Mouse (Mus musculus): ENCODE measurements around the gene Tmem121b. TPM values are rescaled to one million over a fixed set of nuclear protein-coding genes. Genes with fewer than 3 reads are reported as not detected.

The Tmem121b gene
- 0.15 and 0.23 TPM in 2 replicates for total RNA-seq (2021)
- long read RNA-seq, experiment 1 = 0 reads
- long read RNA-seq, experiment 2 = 0 reads

DNA sequence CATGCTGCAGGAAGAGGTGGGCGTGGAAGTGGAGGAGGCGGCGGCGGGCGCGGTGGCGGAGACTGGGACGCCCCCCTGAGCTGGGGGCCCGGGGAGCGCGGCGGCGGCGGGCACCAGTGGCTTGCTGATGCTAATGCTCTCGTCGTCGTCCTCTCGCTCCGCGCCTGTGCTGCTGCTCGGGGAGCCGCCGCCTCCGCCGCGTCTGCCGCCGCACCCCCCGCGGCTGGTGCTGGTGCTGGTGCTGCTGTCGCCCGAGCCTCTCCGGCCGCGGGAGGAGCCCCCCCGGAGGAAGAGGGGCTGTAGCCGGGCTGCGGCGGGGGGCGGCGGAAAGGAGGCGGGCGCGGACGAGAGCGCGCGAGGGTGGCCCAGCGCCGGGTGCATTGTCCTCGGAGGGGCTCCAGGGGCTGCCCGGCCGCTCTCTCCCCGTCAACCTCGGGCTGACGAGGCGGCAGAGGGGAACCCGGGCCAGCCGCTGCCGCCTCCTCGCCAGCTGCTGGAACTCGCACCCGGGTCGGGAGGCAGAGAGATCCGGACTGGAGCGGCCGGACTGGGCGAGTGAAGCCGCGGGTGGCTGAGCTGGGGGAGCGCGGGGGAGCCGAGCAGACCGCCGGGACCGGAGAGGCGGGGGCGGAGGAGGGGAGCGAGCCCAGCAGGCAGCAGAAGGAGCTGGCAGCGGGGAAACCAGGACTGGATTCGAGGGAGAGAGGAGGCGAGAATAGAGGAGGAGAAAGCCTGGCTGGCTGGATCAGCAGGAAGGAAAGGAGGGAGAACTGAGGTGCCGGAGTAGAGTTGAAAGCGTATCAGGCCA, at the start of gene Tmem121b:
Gene Tmem121b (minus strand): TSS at position 434 of the 808 bp plus-strand sequence.
- peak; percentile 83 for DNase-seq

DNA sequence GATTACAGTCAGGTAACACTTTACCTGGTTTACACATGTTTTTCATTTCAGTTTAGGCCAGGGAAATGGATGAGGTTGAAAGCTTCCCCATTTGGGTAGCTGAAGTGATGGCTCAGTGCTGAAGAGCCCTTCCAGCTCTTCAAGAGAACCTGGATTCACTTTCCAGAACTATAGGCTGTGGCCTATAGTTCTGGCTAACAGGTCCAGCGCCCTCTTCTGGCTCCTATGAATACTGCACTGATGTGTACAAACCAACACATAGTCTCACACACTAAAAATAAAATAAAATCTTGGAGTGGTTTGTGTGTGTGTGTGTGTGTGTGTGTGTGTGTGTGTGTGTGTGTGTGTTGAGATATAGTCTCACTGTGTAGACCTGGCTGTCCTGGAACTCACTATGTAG, 48.5 kb upstream of the Tmem121b start:
- no peak for DNase-seq

DNA sequence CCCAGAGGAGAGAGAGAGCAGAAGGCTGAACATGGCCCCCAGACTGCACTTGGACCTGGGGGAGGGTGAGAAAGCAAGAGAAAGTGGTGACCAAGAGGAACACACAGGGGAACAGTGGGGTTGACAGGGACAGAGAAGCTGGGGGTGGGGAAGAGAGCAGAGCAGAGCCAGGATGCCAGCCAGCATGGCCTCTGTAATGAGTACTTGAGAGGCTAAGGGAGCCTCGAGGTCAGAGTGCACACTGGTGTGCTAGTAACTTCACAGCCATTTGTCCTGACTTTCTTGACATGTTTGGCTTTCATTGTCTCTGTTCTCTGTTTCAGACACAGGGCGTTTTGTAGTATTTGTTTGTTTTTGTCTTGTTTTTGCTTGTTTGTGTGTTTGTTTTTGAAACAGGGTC, 47.8 kb upstream of the Tmem121b start:
- DNase-seq = peak; percentile 38

DNA sequence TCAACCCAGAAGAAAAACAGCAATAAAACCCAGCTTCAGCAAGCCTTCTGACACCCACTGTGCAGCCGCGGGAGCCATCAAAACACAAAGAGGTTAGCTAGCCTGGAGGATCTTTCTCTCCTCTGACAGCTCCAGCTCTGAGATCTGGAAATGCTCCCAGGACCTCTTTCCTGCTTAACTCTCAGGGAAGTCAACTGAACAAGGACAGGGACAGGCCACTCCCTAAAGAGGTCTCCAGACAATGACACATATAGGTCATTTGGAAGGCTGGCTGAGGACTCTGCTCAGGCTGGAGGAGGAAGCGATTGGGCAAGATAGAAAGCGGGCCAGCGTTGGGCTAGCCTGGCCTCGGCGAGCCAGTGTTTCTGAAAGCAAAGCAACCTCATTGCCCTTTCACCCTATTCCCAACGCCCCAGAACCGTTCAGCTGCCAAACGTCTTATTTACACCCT, 46.2 kb upstream of the Tmem121b start:
- peak; percentile 81 for DNase-seq

DNA sequence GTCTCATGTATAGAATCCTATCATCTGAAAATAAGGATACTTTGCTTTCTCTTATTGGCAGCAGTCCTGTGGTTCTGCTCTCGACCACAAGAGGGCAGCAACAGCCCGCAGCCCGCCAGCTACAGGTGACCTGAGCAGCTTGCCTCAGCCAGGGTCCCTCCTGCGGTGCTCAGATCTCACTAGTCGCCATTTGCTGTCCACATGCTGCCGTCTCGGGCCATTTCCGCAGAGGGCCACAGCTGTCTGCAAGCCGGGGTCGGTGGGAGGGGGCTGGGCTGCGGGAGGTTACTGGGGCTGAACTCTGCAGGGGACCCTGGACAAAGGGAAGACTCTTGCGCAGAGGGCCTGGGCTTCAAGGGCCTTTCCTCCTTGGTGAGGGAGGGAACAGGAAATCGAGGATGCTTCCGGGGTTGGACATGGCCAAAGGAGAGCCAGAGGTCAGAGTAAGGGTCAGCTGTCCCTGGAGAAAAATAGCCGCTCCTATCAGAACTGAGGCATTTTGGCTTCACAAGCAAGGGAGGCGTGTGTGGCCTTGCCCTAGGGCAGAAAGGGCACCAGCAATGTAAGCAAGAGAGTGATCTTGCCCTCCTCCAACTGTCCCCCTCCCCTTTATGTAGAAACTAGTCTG, 45.6 kb upstream of the Tmem121b start:
- peak; percentile 84 for DNase-seq

DNA sequence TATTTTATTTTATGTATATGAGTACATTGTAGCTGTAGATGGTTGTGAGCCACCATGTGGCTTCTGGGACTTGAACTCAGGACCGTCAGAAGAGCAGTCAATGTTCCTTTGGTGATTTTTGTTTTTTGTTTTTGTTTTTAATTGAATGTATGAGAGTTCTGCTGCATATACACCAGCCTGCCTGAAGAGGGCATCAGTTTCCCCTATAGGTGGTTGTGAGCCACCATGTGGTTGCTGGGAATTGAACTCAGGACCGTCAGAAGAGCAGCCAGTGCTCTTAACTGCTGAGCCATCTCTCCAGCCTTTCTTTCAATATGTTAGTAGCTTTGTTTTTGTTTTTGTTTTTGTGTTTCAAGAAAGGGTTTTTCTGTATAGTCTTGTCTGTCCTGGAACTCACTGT, 42.7 kb upstream of the Tmem121b start:
- DNase-seq = no peak

DNA sequence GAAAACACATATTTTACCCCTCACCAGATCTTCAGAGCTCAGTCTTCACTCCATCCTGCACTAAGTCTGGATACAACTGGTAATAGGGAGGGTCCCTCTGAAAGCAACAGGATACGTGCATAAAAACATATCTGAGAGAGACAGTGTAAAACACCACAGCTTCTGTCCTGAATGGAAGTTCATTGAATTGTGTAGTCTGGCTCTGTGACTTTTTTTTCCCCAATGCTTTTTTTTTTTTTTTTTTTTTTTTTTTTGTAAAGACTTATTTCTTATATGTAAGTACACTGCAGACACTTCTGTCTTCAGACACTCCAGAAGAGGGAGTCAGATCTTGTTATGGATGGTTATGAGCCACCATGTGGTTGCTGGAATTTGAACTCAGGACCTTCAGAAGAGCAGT, 39.0 kb upstream of the Tmem121b start:
- DNase-seq = no peak

DNA sequence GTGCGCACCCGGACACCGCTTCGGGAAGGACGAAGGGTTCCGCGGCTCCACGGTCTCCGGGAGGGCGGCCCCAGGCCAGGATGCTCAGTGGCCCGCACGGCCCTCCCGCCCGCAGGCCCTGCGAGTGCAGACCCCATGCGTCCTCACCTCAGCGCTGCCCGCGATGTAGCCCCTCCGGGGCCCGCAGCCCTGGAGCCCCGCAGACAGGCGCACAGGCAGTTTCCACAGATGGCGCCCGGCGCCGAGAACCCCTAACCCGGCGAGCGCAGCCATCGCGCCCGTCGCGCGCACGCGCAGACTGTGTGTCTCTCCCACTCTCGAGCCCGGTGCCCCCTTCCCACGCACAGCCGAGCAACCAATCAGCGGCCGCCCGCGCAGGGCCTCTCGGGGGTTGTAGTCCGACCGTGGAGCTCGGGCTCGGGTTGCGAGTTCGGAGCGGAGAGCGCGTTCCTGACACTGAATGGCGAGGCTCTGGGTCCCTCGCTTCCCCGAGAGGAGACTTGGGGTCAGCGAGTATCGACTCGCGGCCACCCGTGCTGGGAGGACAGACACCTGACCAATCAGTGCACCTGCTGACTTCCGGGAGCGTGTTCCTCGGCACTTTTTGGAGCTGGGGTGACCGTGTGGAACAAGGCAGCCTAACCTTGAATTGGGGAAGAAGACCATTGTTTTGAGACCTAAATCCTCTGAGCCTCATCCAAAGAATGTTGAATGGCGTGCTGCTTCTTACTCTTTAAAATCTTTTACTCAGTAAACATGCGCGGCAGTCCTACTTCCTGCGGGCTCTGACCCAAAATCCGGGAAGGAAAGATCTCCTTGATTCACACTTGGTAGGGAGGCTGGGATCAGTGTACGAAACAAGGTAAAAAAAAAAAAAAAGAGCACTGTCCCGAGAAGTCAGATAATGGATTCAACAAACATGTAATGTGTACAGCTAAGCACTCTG, 37.7 kb upstream of the Tmem121b start, which contains the start of gene Hdhd5:
Gene Hdhd5 (minus strand): TSS at position 300 of the 946 bp plus-strand sequence.
- peak; percentile 98 for DNase-seq

DNA sequence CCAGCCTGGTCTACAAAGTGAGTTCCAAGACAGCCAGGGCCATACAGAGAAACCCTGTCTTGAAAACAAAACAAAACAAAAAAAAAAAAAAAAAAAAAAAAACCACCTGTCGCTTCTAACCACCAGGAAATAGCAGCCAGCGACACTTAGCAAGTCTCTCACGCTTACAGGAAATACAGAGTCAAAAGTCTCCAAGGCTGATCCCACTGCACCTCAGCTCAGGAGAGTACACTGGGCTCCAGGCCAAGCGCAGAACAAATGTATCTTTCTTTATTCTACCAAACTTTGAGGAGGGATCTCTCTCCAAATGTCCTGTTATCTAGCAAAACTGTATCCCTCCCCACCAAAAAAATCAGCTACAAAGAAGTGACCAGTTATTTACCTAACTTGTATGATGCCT, 35.5 kb upstream of the Tmem121b start:
- DNase-seq = no peak

DNA sequence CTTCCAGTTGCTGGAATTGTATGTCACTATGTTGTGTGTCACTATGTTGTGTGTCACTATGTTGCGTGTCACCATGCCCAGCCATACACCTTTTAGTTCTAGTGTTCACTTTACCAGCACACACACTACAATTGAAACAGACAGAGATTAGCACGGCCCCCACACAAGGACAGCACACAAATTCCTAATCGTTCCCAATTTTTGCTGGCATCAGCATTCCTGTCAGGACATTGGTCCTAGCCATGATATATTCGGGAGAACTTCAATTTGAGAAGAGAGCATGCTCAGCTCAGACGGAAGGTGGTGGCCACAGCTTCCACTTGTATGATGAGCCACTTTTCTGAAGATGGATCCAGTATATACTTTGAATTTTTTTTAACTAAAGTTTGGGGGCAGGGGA, 31.2 kb upstream of the Tmem121b start:
- DNase-seq = no peak

DNA sequence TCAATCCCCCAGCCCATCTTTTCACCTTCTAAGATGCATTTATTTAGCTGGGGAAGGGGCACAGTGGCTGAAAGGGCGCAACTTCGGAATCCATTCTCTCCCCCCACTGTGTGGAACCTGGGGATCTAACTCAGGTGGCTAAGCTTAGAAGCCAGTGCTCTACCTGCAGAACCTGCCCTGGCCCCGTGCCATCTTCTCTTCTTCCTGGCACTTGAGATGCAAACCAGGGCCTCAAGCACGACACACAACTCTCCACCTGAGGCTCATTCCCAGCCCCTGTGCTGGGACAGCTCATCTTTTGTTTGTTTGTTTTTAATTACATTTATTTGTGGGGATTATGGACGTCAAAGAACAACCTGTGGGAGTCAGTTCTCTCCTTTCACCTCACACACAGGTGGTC, 26.0 kb upstream of the Tmem121b start:
- DNase-seq = no peak

DNA sequence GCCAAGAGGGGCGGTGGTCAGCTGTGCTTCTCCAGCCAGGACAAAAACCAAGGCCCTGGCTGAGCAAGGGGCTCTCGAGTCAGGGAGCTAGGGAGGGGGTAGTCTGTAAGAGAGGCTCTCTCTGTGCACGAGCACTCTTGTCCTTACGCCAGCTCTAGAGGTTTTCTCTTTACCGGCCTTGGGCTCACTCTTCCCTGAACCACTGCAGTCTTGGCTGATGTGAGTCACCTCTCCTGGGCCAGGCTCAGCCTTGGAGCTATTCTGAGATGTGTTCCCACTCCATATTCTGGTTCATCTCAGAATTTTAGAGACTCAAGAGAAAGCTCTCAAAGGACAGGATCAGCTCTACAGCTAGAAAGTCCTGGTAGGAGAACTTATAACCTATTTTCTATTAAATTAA, 23.7 kb upstream of the Tmem121b start:
- peak; percentile 65 for DNase-seq

DNA sequence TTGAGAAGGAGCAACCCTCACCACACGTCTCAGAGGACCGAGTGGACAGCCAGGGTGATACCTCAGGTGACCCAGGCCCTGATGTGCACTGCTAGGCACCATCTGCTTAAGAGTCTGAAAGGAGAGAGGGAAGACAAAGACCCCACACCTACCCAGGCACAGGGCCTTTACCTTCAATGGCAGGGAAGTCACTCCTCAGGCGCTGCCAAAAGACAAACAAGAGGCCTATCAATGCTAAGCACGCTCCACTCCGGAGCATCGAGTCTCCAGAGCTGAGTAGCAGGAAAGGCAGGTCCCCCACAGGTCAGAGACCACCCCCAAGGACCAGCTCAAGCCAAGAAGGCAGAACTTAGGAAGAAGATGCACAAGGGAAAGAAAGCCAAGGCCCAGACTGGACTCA, 23.3 kb upstream of the Tmem121b start:
- no peak for DNase-seq

DNA sequence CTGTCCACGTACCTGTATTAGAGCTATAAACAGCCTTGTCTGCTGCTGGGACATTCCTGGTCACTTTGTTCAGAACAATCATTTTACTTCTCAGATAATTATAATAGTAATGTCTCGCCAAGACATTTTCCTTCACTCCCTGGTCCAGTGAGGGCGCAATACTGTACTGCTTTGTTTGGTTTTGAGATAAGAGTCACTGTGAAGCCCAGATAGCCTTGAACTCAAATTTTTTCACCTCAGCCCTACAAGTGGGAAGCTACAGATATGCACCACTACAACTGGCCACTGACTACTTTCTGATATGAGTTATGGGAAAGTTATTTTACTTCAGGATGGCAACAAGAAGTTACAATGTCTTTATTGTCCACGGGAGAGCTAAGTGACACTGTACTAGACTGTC, 22.8 kb upstream of the Tmem121b start:
- DNase-seq = no peak

DNA sequence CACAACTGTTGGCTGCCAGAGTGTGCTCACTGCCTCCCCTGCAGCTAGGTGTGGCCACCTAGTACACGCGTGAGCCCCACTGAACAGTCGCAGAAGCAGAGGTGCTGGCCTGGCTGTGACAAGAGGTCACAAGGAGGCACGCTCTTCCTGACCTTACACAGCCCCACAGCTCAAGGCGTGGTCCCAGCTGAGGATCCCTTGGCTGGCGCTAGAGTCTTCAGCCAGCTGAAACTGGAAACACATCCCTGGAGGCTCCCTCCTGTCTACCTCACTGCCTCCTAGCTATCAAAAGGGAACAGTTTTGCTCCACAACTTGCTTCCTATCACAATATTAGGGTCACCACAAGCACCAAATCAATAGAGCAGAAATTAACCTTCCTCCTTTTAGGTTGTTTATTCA, 17.6 kb upstream of the Tmem121b start:
- DNase-seq = no peak

DNA sequence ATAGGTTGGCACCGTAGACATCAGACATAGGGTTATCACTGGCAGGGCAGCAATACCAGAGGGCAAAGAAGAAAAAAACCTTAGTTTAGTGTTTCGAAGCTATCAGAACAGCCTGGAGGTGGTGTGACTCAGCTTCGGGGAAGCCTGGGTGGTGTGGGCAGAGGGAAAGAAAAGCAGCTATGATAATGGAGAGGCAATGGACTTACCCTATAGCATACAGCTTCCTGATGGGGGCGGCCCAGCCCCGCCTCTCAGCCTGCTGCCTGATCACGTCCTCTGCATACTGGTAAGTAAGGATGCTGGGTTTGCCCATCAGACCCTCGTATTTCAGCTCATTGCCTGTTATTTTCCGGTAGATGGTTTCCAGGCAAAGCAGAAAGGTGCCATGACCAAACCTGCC, 16.8 kb upstream of the Tmem121b start:
- DNase-seq = no peak

DNA sequence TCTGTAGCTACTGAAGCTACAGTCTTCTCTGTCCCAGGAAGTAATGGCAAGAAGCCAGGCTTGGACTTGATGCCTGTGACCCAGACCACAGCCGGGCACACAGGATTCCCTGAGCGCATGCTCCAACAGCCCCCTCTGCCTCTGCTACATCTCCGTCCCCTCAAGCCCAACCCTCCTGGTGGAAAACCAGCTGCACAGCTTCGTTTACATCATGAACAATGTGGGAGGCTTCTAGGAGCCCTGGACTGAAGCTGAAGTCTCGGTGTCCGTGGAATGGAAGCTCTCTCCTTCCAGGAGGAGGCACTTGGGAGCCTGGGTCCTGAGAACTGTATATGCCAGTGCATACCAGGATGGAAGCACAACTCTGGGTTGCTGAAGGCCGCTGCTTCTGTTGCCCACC, 16.4 kb upstream of the Tmem121b start:
- no peak for DNase-seq

DNA sequence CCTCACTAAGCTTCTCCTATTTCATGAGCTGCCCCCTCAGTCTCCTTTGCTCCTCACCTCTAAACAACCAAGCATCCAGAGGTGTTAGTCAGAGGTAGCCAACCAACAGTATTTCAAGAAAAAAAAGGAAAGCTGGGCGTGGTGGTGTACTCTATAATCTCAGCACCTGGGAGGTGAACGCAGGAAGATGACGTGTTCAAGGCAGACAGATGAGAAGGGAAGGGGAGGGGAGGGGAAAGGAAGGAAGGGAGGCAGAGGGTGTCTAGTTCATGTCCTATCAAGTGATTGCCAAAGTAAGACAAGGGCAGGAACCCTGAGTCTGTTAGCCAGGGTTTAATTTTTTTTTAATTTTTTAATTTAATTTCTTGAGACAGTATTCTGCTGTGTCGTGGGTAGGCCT, 15.0 kb upstream of the Tmem121b start:
- DNase-seq = no peak

DNA sequence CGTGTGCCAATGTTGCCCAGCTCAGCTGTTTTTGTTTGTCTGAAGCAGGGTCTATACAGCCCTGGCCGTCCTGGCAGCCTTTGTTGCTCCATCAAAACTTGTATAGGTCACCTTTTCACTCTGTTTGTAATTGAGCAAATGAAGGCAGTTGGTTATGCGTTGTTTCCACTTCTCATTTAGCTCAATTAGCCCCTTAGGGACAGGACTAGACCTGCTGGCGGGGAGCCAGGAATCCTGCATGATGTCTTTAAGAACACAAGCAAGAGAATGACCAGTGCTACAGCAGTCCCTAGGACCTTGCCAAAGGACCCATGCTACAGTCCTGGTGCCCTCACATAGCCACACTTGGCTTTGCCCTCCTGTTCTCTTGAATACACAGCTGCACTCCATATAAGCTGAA, 11.9 kb upstream of the Tmem121b start:
- DNase-seq = no peak

DNA sequence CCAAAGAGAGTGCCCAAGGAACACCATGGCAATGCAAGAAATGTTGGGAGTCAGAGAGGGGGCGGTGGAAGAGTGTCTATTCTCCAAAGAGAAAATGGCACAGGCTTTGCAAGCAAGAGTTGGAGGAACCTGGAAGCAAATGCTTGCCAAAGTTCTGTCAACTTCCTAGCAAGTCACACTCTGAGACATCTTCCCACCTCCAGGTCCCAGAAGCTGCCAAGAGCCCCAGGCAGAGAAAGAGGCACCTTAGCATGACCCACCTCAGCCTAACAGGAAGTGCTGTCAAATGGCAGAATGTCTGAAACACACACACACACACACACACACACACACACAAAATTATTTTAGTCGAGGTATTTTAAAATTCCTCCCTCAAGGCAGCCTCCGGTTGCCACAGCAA, 10.4 kb upstream of the Tmem121b start:
- DNase-seq = no peak

DNA sequence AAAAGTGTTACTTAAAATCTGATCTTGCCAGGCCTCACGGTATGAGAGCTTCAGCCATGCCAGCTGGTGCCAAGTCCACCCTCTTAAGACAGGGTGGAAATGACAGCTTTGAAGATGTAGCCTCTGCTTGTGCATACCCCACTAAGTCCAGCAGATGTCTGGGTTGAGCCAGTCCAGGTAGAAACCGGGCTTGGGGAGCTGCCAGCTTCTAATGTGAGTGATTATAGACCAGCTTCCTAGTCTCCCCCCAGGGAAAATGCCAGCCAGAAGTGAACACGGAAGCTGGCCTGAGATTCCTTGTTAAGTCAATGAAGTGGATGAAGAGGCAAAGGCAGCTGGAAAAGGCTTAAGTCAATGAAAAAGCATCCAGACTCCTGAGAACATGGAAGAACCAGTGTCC, 2.9 kb upstream of the Tmem121b start:
- no peak for DNase-seq

DNA sequence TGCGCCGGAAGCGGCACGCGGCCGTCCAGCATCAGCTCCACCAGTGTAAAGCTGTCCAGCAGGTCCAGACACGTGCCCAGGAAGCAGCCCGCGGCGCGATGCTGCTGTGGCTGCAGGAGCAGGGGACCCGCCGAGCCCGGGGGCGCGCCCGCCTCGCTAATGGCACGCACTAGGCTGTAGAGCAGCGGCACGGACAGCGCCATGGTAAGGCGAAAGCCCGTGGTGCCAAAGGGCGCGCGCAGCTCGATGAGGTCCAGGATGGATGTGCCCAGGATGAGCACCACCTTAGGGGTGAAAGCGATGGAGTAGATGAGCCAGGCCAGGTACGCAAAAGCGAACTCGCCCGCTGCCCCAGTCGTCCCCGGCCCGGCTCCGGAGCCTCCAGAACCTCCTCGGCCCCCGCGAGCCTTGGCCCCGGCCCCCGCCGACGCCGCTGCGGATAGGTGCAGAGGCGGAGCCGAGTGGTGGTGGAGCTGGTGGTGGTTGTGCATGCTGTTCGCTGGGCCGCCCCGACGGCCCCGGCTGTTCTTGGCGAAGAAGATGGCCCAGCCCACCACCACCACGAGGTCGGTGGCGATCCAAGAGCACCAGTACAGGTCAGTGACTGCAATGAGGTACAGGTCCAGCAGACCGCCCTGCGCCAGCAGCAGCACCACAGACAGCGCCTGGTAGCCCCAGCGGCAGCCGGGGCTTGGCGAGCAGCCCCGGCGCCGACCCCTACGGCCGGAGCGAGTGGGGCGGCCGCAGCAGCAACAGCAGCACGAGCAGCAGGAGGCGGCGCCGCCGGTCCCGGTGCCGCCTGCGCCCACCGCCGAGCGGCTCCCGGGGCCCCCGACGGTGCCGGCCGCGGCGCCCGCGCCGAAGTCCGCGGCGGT, 871 bp downstream of the Tmem121b start:
- peak; percentile 48 for DNase-seq

All from adrenal gland, postnatal 14 days (tissue).